Mouse (Mus musculus): ENCODE measurements around the gene Matn1. TPM values are rescaled to one million over a fixed set of nuclear protein-coding genes. Genes with fewer than 3 reads are reported as not detected.

The Matn1 gene
- total RNA-seq (2021) = under 1 TPM; 0.64 to 0.91 TPM
- long read RNA-seq = 0 reads

GRCm38 (mm10) chr4:130944112-130944511, at the start of gene Matn1:
Matn1 (plus strand) TSS chr4:130944385.
- DNase-seq (ENCODE audit: low spot score in 2 of 2) = no peak

GRCm38 (mm10) chr4:130895701-130896100, 48.5 kb upstream of the Matn1 start:
- DNase-seq (ENCODE audit: low spot score in 2 of 2) = no peak

- DNase-seq (ENCODE audit: low spot score in 2 of 2) = peak; percentile 72 to 78
Observed at GRCm38 (mm10) chr4:130896372-130896771, 47.8 kb upstream of the Matn1 start.

- DNase-seq (ENCODE audit: low spot score in 2 of 2) = no peak
Observed at GRCm38 (mm10) chr4:130899383-130899781, 44.8 kb upstream of the Matn1 start.

- DNase-seq (ENCODE audit: low spot score in 2 of 2) = no peak
Observed at GRCm38 (mm10) chr4:130899782-130900427, 44.3 kb upstream of the Matn1 start.

GRCm38 (mm10) chr4:130900746-130901145, 43.4 kb upstream of the Matn1 start:
- DNase-seq (ENCODE audit: low spot score in 2 of 2) = no peak

GRCm38 (mm10) chr4:130902289-130902781, 41.9 kb upstream of the Matn1 start:
- DNase-seq (ENCODE audit: low spot score in 2 of 2) = no peak

GRCm38 (mm10) chr4:130905025-130905424, 39.2 kb upstream of the Matn1 start:
- DNase-seq (ENCODE audit: low spot score in 2 of 2) = no peak

- DNase-seq (ENCODE audit: low spot score in 2 of 2) = no peak
Observed at GRCm38 (mm10) chr4:130905882-130906281, 38.3 kb upstream of the Matn1 start.

GRCm38 (mm10) chr4:130906296-130906695, 37.9 kb upstream of the Matn1 start:
- peak; percentile 36 to 57 for DNase-seq (ENCODE audit: low spot score in 2 of 2)

GRCm38 (mm10) chr4:130907200-130908069, 36.8 kb upstream of the Matn1 start:
- no peak for DNase-seq (ENCODE audit: low spot score in 2 of 2)

GRCm38 (mm10) chr4:130908133-130908532, 36.1 kb upstream of the Matn1 start:
- no peak for DNase-seq (ENCODE audit: low spot score in 2 of 2)

GRCm38 (mm10) chr4:130909167-130909874, 34.9 kb upstream of the Matn1 start:
- DNase-seq (ENCODE audit: low spot score in 2 of 2) = no peak

- DNase-seq (ENCODE audit: low spot score in 2 of 2) = no peak
Observed at GRCm38 (mm10) chr4:130910666-130911065, 33.5 kb upstream of the Matn1 start.

- no peak for DNase-seq (ENCODE audit: low spot score in 2 of 2)
Observed at GRCm38 (mm10) chr4:130912626-130913025, 31.6 kb upstream of the Matn1 start.

- no peak for DNase-seq (ENCODE audit: low spot score in 2 of 2)
Observed at GRCm38 (mm10) chr4:130913077-130913476, 31.1 kb upstream of the Matn1 start, which contains the start of gene Laptm5. Laptm5 (plus strand) TSS chr4:130913125.

- no peak for DNase-seq (ENCODE audit: low spot score in 2 of 2)
Observed at GRCm38 (mm10) chr4:130913511-130913910, 30.7 kb upstream of the Matn1 start.

GRCm38 (mm10) chr4:130914011-130914410, 30.2 kb upstream of the Matn1 start:
- no peak for DNase-seq (ENCODE audit: low spot score in 2 of 2)

GRCm38 (mm10) chr4:130914527-130914926, 29.7 kb upstream of the Matn1 start:
- no peak for DNase-seq (ENCODE audit: low spot score in 2 of 2)

- DNase-seq (ENCODE audit: low spot score in 2 of 2) = no peak
Observed at GRCm38 (mm10) chr4:130915006-130915667, 29.0 kb upstream of the Matn1 start.

- DNase-seq (ENCODE audit: low spot score in 2 of 2) = no peak
Observed at GRCm38 (mm10) chr4:130915668-130916035, 28.5 kb upstream of the Matn1 start.
